Mouse (Mus musculus) heart, postnatal 0 days (tissue): Measurements from ENCODE around the gene Ptprm.

Experiments used
- CTCF ChIP-seq: IDR thresholded peaks from 2 replicates; pipeline ENCODE4 v1.5.1; 2016; ENCODE audit warnings: antibody characterized with exemption, control low read depth, low read depth
- EP300 ChIP-seq: IDR thresholded peaks from 2 replicates; pipeline ENCODE4 v1.6.1; 2016; ENCODE audit warnings: antibody characterized with exemption, low read depth

- TF ChIP-seq CTCF (no peak), EP300 (no peak)
These were observed 688.5 kb downstream of the Ptprm start for GRCm38 (mm10) chr17:66665791-66666190.
